Mouse (Mus musculus) liver, embryonic 15.5 days (tissue): ENCODE results near the gene Card11. TPM values are rescaled to one million over a fixed set of nuclear protein-coding genes. Genes with fewer than 3 reads are reported as not detected.

ENCODE experiments used
- microRNA-seq: library from miRNA; unstranded; fragments of <30 nt; microRNA quantifications from one replicate; pipeline ENCODE4, GENCODE M21; 2016
- polyA plus RNA-seq: library from polyadenylated mRNA; unstranded; fragments of >200 nt; fragmentation: Nextera tagmentation; extraction: Ambion mirVana; gene quantifications from 2 replicates; pipeline ENCODE4 v1.2.1, GENCODE M21; 2015

Gene Card11
- polyA plus RNA-seq, 1 experiment from 2014 or later: 0.26 TPM

Small RNA genes lying within 50 kb of the gene (microRNA-seq; reads per million reads assigned to microRNA genes)
- gene Gm44385: not detected

Other genes starting within 250 kb of the Card11 start
- 14.1 and 18.9 TPM in 2 replicates for gene Gna12, start 170.2 kb downstream of the Card11 start, polyA plus RNA-seq
- gene Sdk1, start 240.9 kb upstream of the Card11 start, polyA plus RNA-seq: 0.21 and 0.22 TPM in 2 replicates